Comparison of ENCODE assay signal across 8 mouse cellular contexts in genomic region chr8:115708936-115709780, GRCm38 (mm10). TPM values are rescaled to one million over a fixed set of nuclear protein-coding genes. Genes with fewer than 3 reads are reported as not detected.
DNase-seq lines count a peak whose midpoint lies in the region; ATAC-seq and TF ChIP-seq lines count a peak whose summit lies in the region.

No protein-coding gene starts in this region.

- H3K9me3 ChIP-seq in midbrain, embryonic 13.5 days = no peaks in the 10 kb centered on the region

- intact Hi-C loops in left cerebral cortex, postnatal 4 days (cut with DNase I) = loop anchor here (1.0 to 10.0 kb wide), 5 partner anchors 554 to 1257 kb away; no protein-coding TSS in a partner anchor

- TF ChIP-seq CTCF in kidney, adult 2 months (conservative IDR thresholded peaks at IDR 0.05; ENCODE audit: insufficient read depth, insufficient read length, low read depth, low read length) = 0 out of 2 replicates have a peak, but pooled peaks have one; percentile 18

- H3K4me1 ChIP-seq in kidney, adult 2 months (ENCODE audit: control insufficient read depth, insufficient read depth, low read length) = peaks cover 9% of the 10 kb centered on the region; the same call in 1 of the 2 replicates
- H3K4me1 ChIP-seq in midbrain, embryonic 13.5 days (replicated peaks) = peaks cover 41% of the 10 kb centered on the region

- peaks cover 3% of the 10 kb centered on the region; the same call in 1 of the 2 replicates for H3K36me3 ChIP-seq in kidney, adult 2 months (ENCODE audit: control insufficient read depth, insufficient read depth, low read length)
- no peaks in the 10 kb centered on the region for H3K36me3 ChIP-seq in midbrain, embryonic 13.5 days

- peak overlapping the region; percentile 97 for H3K27ac ChIP-seq in kidney, adult 2 months (ENCODE audit: insufficient read depth, low read depth, low read length)
- no peak overlapping the region for H3K27ac ChIP-seq in midbrain, embryonic 13.5 days

- no peak for ATAC-seq in midbrain, embryonic 13.5 days
- ATAC-seq in activated CD4-positive, CD25-positive, alpha-beta regulatory T cell, adult 4 months = no peak

- H3K9ac ChIP-seq in midbrain, embryonic 13.5 days (replicated peaks) = no peak overlapping the region

- DNase-seq in adrenal gland, adult 8-10 months = peak; percentile 62
- peak; percentile 85 for DNase-seq in embryo, embryonic 11 days
- DNase-seq in gastrocnemius, postnatal 4 days (ENCODE audit: low spot score in 2 of 2) = peak; percentile 67 to 83
- peak; percentile 89 for DNase-seq in kidney, adult 2 months
- peak; percentile 77 for DNase-seq in left cerebral cortex, postnatal 4 days
- peak; percentile 11 to 71 for DNase-seq in spleen, adult 18-20 months

- H3K4me2 ChIP-seq in midbrain, embryonic 13.5 days (replicated peaks) = peak overlapping the region; percentile 81

- peak overlapping the region; percentile 95 for H3K4me3 ChIP-seq in kidney, adult 2 months (ENCODE audit: insufficient read depth, low read depth, low read length)
- peak overlapping the region; percentile 66 for H3K4me3 ChIP-seq in midbrain, embryonic 13.5 days (replicated peaks)

- no peaks in the 10 kb centered on the region for H3K27me3 ChIP-seq in kidney, adult 2 months (replicated peaks; ENCODE audit: control insufficient read depth, insufficient read depth, low read length)
- peaks cover 40% of the 10 kb centered on the region for H3K27me3 ChIP-seq in midbrain, embryonic 13.5 days

- TF ChIP-seq POLR2A in kidney, adult 2 months (IDR thresholded peaks at IDR 0.05; ENCODE audit: low read depth, low read length) = no peak

- WGBS in kidney, adult 2 months = 2% methylated on average over 19 of the region's 19 CpGs
- WGBS in midbrain, embryonic 13.5 days = 1% methylated on average over 19 of the region's 19 CpGs

RNA-seq across cellular contexts. Expression of gene Maf, which starts 1.6 kb away (rescaled TPM):
- 10 to 100 TPM; 21.3 to 29.8 (median 21.9) TPM for total RNA-seq in adrenal gland, adult 8-10 months (2022)
- 10 to 100 TPM; 50.9 to 55.1 TPM for total RNA-seq in gastrocnemius, postnatal 4 days (2021)
- polyA plus RNA-seq in kidney, adult 2 months (2012; rRNA removed) = 42.4 and 44.3 TPM in 2 replicates
- 10 to 100 TPM; 37.8 to 41.9 TPM for total RNA-seq in left cerebral cortex, postnatal 4 days (2021)
- 5.0 and 5.6 TPM in 2 replicates for polyA plus RNA-seq in midbrain, embryonic 13.5 days (2015; fragmentation: Nextera tagmentation; extraction: Ambion mirVana)
- polyA plus RNA-seq in activated CD4-positive, CD25-positive, alpha-beta regulatory T cell, adult 4 months (2017; shearing (Covaris generic)) = 100 to 1,000 TPM in 1 of 2 experiments, 10 to 100 TPM in 1; 88.1 to 123 TPM
